Mouse (Mus musculus) neural tube, embryonic 15.5 days (tissue): ENCODE measurements around the gene Jam2. TPM values are rescaled to one million over a fixed set of nuclear protein-coding genes. Genes with fewer than 3 reads are reported as not detected.

Experiments used
- ATAC-seq: fragments of 200-750 bp; cut with Nextera tagmentation; 2 replicates; pipeline ENCODE4 v1.8.0; 2017; ENCODE audit warnings: mild to moderate bottlenecking, moderate TSS enrichment, moderate library complexity; ENCODE audit not compliant: low FRiP score
- H3K27ac ChIP-seq: fragments of 300-500 bp; sonication (generic); replicated peaks from 2 replicates; pipeline ENCODE4 v1.5.1; 2015; ENCODE audit warnings: mild to moderate bottlenecking, inconsistent platforms
- H3K27me3 ChIP-seq: fragments of 300-500 bp; sonication (generic); replicated peaks from 2 replicates; pipeline ENCODE4 v1.6.1; 2015; ENCODE audit warnings: inconsistent platforms
- H3K36me3 ChIP-seq: fragments of 300-500 bp; sonication (generic); 2 replicates; pipeline ENCODE4 v1.6.1; 2015; ENCODE audit warnings: inconsistent platforms
- H3K4me1 ChIP-seq: fragments of 300-500 bp; sonication (generic); 2 replicates; pipeline ENCODE4 v1.6.1; 2015; ENCODE audit warnings: inconsistent platforms
- H3K4me2 ChIP-seq: fragments of 300-500 bp; sonication (generic); 2 replicates; pipeline ENCODE4 v1.6.1; 2015; ENCODE audit warnings: inconsistent platforms, mild to moderate bottlenecking, moderate library complexity
- H3K4me3 ChIP-seq: fragments of 300-500 bp; sonication (generic); replicated peaks from 2 replicates; pipeline ENCODE4 v1.5.1; 2015; ENCODE audit warnings: mild to moderate bottlenecking, inconsistent platforms
- H3K9ac ChIP-seq: fragments of 300-500 bp; sonication (generic); replicated peaks from 2 replicates; pipeline ENCODE4 v1.6.1; 2015; ENCODE audit warnings: mild to moderate bottlenecking, inconsistent platforms
- H3K9me3 ChIP-seq: fragments of 300-500 bp; sonication (generic); replicated peaks from 2 replicates; pipeline ENCODE4 v1.6.1; 2016; ENCODE audit warnings: inconsistent platforms
- WGBS: fragments of 180-500 bp; shearing (Covaris S2); methylation state at CpG from one replicate; pipeline ENCODE4 v1.1.7; 2015; ENCODE audit warnings: mixed read lengths; 5-methylcytosine and 5-hydroxymethylcytosine counted together
- polyA plus RNA-seq: library from polyadenylated mRNA; unstranded; fragments of >200 nt; fragmentation: Nextera tagmentation; extraction: Ambion mirVana; gene quantifications from 2 replicates; pipeline ENCODE4 v1.2.1, GENCODE M21; 2015

The Jam2 gene
- polyA plus RNA-seq, 1 experiment from 2014 or later, result 24.5 TPM

DNA sequence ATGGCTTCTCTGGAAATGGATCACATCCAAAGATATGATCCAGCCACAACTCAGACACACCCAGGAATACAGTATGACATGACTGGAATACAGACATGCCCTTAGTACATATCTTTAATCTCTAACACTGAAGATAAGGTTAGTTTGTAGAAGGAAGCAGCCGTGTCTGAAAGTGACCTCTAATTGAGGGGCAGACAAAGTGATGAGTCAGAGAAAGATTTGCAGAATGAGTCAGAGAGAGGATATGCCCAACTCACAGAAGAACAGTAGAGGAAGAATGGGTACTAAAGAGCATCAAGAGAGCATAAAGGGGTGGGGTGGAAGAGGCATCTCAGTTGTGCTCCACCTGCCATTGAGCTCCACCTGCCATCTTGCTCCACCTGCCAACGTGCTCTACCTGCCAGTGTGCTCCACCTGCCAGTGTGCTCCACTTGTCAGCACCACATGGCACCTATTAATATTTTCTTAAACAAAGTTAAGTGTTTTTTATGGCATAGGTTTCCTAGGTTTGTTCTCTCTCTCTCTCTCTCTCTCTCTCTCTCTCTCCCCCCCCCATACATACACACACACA, 16.8 kb downstream of the Jam2 start:
- WGBS, result 94% methylated on average over 2 of the region's 2 CpGs
- H3K27me3 ChIP-seq, result no peaks in the 10 kb centered on the region
- no peak overlapping the region for H3K4me2 ChIP-seq
- H3K9ac ChIP-seq, result no peak overlapping the region
- no peaks in the 10 kb centered on the region for H3K4me1 ChIP-seq
- no peak overlapping the region for H3K27ac ChIP-seq
- no peaks in the 10 kb centered on the region for H3K36me3 ChIP-seq
- H3K4me3 ChIP-seq, result no peak overlapping the region
- no peak for ATAC-seq
- H3K9me3 ChIP-seq, result no peaks in the 10 kb centered on the region

DNA sequence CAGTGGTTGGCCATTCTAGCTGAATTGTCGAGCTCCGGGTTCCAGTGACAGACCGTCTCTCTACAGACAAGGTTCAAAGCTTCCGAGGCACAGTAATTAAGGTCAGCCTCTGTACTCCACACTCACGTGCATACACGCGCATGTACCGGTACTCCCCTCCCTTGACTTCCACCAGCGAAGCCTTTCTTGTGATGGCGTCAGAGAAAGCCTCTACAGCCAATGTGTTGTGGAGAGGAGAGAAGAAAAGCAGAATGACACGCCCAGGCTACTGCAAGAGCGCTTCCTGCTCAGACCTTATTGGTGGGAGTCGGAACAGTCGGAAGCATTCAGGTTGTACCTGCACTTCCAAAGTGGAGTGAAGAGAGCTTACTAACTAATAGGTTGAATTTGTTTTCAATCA, 19.5 kb downstream of the Jam2 start:
- no peaks in the 10 kb centered on the region for H3K9me3 ChIP-seq
- H3K27me3 ChIP-seq, result no peaks in the 10 kb centered on the region
- no peaks in the 10 kb centered on the region for H3K36me3 ChIP-seq
- no peak overlapping the region for H3K4me3 ChIP-seq
- H3K9ac ChIP-seq, result no peak overlapping the region
- no peak overlapping the region for H3K4me2 ChIP-seq
- ATAC-seq, result no peak
- no peak overlapping the region for H3K27ac ChIP-seq
- WGBS, result 91% methylated on average over 14 of the region's 14 CpGs
- no peaks in the 10 kb centered on the region for H3K4me1 ChIP-seq

DNA sequence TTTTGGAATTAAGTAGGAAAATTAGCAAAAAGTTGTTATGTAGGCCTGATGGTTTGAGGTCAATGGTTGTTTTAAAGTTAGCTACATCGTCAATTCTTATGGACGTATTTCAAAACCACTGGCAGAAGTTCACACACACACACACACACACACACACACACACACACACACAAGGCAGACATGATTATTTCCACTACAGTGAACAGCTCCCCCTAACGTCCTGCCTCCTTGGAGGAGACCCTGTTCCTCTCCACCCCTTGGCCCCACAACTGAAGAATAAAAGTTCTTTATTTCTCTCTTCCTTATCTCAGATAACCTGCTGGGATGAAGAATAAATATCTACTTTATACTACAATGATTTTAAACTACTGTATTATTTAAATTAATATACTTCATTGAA, 21.4 kb downstream of the Jam2 start:
- ATAC-seq, result no peak
- Histone ChIP-seq H3K4me3 (no peak overlapping the region), H3K4me1 (no peaks in the 10 kb centered on the region), H3K27me3 (no peaks in the 10 kb centered on the region), H3K9ac (no peak overlapping the region), H3K27ac (no peak overlapping the region), H3K4me2 (no peak overlapping the region), H3K9me3 (no peaks in the 10 kb centered on the region), H3K36me3 (no peaks in the 10 kb centered on the region)
- 67% methylated on average over 3 of the region's 3 CpGs for WGBS

DNA sequence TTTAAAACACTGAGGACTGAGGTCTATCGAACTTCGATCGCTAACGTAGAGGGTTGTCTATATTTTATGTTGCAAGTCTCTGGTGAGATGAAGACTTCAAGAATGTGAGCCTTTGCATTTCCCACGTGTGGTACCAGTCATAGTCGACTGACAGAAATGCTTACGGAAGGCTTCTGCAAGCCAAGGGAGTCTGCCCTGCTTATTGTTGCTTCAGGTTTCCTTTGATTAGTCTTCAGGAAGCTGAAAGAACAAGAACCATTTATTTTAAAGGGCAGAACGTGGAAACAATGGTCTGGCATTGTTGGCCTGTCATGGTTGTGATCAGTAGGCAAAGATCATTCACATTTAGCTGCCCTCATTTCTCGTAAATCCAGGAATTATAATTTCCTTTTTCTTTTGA, 22.8 kb downstream of the Jam2 start:
- 57% methylated on average over 9 of the region's 9 CpGs for WGBS
- Histone ChIP-seq H3K9me3 (no peaks in the 10 kb centered on the region), H3K4me2 (no peak overlapping the region), H3K27me3 (no peaks in the 10 kb centered on the region), H3K4me3 (no peak overlapping the region), H3K9ac (no peak overlapping the region), H3K4me1 (no peaks in the 10 kb centered on the region), H3K27ac (no peak overlapping the region), H3K36me3 (no peaks in the 10 kb centered on the region)
- ATAC-seq, result no peak

DNA sequence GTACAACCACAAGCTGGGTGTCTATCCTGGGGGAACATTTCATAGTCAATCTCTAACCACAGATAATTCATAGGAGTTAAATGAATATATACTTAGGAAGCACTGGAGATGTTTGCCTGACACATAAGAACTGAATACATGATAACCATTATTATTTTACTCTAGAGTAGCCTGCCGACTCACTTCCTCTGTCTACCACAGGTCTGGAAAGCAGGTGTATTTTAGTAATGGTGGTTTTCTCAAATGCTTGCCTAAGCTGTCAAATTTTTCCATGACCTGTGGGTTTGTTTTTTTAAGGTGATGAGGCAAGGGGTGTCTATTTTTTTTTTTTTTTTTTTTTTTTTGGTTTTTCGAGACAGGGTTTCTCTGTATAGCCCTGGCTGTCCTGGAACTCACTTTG, 26.1 kb downstream of the Jam2 start:
- no peaks in the 10 kb centered on the region for H3K36me3 ChIP-seq
- 100% methylated on average over 1 of the region's 2 CpGs for WGBS
- no peaks in the 10 kb centered on the region for H3K4me1 ChIP-seq
- H3K4me3 ChIP-seq, result no peak overlapping the region
- no peak overlapping the region for H3K4me2 ChIP-seq
- no peak for ATAC-seq
- H3K27me3 ChIP-seq, result no peaks in the 10 kb centered on the region
- H3K9ac ChIP-seq, result no peak overlapping the region
- no peak overlapping the region for H3K27ac ChIP-seq
- H3K9me3 ChIP-seq, result no peaks in the 10 kb centered on the region

DNA sequence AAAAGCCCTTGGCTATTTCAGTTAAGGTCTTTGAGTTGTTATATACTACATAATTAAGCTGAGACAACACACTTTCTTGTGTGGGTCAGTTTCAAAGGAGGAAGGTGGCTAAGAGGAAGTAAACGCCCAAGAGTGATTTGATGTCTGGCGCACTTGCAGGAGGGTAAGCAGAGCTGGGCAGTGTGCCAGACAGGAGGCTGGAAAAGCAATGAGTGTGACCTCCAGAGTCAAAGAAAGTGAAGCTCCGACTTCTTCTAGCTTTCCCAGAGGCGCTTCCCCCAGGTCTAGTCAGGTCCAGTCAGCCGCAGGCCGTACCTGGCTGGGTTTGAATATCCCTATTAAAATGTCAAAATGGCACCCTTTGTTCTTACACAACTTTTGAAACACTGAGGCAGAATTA, 28.3 kb downstream of the Jam2 start:
- Histone ChIP-seq H3K4me2 (no peak overlapping the region), H3K4me3 (no peak overlapping the region), H3K27me3 (no peaks in the 10 kb centered on the region), H3K4me1 (no peaks in the 10 kb centered on the region), H3K27ac (no peak overlapping the region), H3K36me3 (0 out of 2 replicates have a peak, but pooled peaks cover under 1% of the 10 kb centered on the region), H3K9ac (no peak overlapping the region), H3K9me3 (no peaks in the 10 kb centered on the region)
- ATAC-seq, result no peak
- WGBS, result 63% methylated on average over 6 of the region's 6 CpGs

DNA sequence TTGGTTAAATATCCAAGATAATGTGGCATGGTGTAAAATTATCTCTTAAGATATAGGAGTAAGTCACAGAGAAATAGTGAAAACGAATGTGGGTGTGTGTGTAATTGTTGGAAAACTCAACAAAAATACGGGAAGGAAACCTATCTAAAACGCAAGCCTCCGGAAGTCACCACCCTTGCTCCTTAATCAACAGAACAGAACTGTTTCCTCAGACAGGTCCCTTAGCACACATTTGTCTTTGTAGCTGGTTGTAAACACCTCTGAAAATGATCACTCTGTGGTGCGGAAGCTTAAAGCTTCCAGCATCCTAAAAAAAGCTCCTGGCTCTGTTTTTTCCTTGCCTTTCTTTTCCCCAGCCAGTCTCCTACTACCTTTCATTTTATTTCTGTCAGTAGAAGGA, 30.9 kb downstream of the Jam2 start:
- Histone ChIP-seq H3K4me1 (no peaks in the 10 kb centered on the region), H3K9me3 (no peaks in the 10 kb centered on the region), H3K27ac (no peak overlapping the region), H3K4me3 (no peak overlapping the region), H3K36me3 (peaks cover 13% of the 10 kb centered on the region; the same call in 1 of the 2 replicates), H3K4me2 (no peak overlapping the region), H3K9ac (no peak overlapping the region), H3K27me3 (no peaks in the 10 kb centered on the region)
- 78% methylated on average over 5 of the region's 5 CpGs for WGBS
- ATAC-seq, result no peak

DNA sequence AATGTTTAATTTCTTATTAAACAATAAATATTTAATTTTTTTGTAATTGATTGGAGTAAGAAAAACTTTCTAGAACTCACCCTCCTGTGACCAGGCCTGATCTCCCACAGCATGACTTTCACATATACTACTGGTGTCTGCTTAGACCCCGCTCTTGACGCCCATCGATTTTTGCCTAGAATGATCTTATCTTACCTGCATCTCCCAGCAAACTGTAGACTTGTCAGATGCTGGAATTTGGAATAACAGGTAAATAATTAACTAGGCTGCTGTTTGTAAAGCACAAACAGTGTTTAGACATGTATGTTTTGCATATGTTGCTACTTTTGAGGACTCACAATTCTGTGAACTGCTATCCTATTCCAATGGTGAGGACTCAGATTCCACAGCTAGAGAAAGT, 32.3 kb downstream of the Jam2 start:
- Histone ChIP-seq H3K9ac (no peak overlapping the region), H3K27me3 (no peaks in the 10 kb centered on the region), H3K36me3 (peaks cover 13% of the 10 kb centered on the region; the same call in 1 of the 2 replicates), H3K4me3 (no peak overlapping the region), H3K4me1 (no peaks in the 10 kb centered on the region), H3K27ac (no peak overlapping the region), H3K9me3 (no peaks in the 10 kb centered on the region), H3K4me2 (no peak overlapping the region)
- no peak for ATAC-seq
- 97% methylated on average over 3 of the region's 3 CpGs for WGBS

DNA sequence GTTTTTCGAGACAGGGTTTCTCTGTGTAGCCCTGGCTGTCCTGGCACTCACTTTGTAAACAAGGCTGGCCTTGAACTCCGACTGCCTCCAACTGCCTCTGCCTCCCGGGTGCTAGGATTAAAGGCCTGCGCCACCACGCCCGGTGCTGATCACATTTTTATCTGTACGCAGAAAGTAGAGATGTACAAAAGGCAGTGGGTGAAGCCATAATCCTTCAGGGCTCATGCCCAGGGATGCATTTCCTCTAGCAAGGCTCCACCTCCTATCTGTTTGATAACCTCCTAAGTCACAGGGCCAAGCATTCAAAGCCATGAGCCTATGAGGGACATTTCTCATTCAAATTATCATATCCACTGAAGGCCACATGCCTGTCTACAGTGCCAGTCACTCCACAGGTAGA, 34.0 kb downstream of the Jam2 start:
- H3K9me3 ChIP-seq, result no peaks in the 10 kb centered on the region
- H3K9ac ChIP-seq, result no peak overlapping the region
- H3K36me3 ChIP-seq, result peaks cover 13% of the 10 kb centered on the region; the same call in 1 of the 2 replicates
- H3K4me1 ChIP-seq, result no peaks in the 10 kb centered on the region
- no peak overlapping the region for H3K4me2 ChIP-seq
- H3K27ac ChIP-seq, result no peak overlapping the region
- H3K4me3 ChIP-seq, result no peak overlapping the region
- no peaks in the 10 kb centered on the region for H3K27me3 ChIP-seq
- no peak for ATAC-seq
- WGBS, result over 99% methylated on average over 7 of the region's 7 CpGs

DNA sequence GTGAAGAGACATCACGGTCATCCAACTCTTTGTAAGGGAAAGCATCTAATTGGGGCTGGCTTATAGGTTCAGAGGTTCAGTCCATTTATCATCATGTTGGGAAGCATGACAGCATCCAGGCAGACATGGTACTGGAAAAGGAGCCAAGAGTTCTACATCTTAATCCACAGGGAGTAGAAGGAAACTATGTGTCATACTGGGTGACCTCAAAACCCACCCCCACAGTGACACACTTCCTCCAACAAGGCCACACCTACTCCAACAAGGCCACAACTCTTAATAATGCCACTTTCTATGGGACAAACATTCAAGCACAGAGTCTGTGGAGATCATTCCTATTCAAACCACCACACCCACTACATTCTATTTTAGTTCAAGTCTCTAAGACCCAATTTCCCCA, 36.3 kb downstream of the Jam2 start:
- Histone ChIP-seq H3K9me3 (no peaks in the 10 kb centered on the region), H3K9ac (no peak overlapping the region), H3K27ac (no peak overlapping the region), H3K4me1 (no peaks in the 10 kb centered on the region), H3K4me3 (no peak overlapping the region), H3K27me3 (no peaks in the 10 kb centered on the region), H3K36me3 (peaks cover 13% of the 10 kb centered on the region; the same call in 1 of the 2 replicates), H3K4me2 (no peak overlapping the region)
- ATAC-seq, result no peak
- 90% methylated on average over 1 of the region's 1 CpGs for WGBS

DNA sequence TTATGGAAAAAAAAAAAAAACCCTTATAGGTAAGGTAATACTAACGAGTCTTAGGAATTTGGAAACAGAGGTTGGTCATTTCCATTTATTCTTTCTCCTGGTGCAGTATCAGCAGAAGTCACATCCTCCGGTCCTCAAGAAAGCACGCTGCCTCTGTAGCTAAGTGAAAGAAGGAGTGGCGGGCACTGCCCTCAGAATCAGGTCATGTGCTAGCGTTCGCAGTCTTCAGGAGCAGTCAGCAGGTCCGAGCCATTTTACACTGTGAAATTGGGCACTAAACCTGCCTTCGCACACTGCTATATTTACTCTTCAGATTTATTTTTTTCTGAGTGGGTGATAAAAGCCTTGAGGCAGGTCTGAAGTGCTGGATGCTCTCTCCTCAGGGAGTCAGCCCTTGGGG, 39.9 kb downstream of the Jam2 start:
- 87% methylated on average over 8 of the region's 8 CpGs for WGBS
- Histone ChIP-seq H3K9me3 (no peaks in the 10 kb centered on the region), H3K4me2 (no peak overlapping the region), H3K27me3 (no peaks in the 10 kb centered on the region), H3K9ac (no peak overlapping the region), H3K4me3 (no peak overlapping the region), H3K27ac (no peak overlapping the region), H3K36me3 (peaks cover 4% of the 10 kb centered on the region; the same call in 1 of the 2 replicates), H3K4me1 (no peaks in the 10 kb centered on the region)
- ATAC-seq, result no peak

DNA sequence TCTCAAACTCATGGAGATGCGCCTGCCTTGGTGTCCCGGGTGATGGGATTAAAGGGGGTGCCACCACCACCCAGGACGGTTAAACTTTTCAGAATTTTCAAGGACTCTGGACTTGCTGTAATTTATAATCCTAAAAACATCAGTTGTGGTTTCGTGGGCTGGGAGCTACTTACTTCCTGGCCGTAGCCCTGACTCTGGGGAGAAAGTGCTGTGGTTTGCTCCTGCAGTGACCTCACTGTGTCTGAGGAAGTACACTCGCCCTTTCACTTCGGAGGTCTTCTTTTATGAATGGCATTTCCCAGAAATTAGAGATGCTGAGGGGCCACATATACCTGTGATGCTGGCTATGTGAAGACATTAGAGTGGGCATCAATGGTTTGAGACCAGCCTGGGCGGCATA, 40.6 kb downstream of the Jam2 start:
- Histone ChIP-seq H3K36me3 (peaks cover 2% of the 10 kb centered on the region; the same call in 1 of the 2 replicates), H3K9ac (no peak overlapping the region), H3K9me3 (no peaks in the 10 kb centered on the region), H3K27me3 (no peaks in the 10 kb centered on the region), H3K4me1 (no peaks in the 10 kb centered on the region), H3K27ac (no peak overlapping the region), H3K4me2 (no peak overlapping the region), H3K4me3 (no peak overlapping the region)
- WGBS, result 86% methylated on average over 8 of the region's 8 CpGs
- no peak for ATAC-seq

DNA sequence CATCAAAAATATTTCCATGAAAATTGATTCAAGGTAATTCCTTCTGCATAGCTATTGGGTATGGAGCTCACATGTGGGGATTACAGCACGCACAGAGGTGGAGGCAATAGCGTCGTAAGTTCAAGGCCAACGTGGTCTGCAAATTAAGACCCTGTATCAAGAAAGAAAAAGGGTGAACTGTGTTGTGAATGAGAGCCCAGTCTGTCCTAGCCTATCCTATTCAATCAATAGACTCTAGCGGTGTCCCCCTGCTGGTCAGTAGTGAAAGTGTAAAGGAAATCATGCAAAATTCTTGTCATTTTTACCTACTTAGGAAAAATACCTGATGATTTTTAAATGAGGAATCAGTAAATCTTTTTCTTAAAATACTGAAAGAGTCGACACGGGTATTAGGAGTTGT, 43.5 kb downstream of the Jam2 start:
- Histone ChIP-seq H3K4me2 (no peak overlapping the region), H3K27ac (no peak overlapping the region), H3K27me3 (no peaks in the 10 kb centered on the region), H3K4me1 (no peaks in the 10 kb centered on the region), H3K4me3 (no peak overlapping the region), H3K36me3 (peaks cover 4% of the 10 kb centered on the region; the same call in 1 of the 2 replicates), H3K9ac (no peak overlapping the region), H3K9me3 (no peaks in the 10 kb centered on the region)
- 36% methylated on average over 7 of the region's 7 CpGs for WGBS
- peak; percentile 72; the same call in 1 of the 2 replicates for ATAC-seq
